Mouse (Mus musculus) monocyte, adult 2 months (primary cell): ENCODE measurements around the gene Coro7.
A peak's percentile ranks its signal among the peaks of the same experiment; 100 is the strongest.

Source experiments
- DNase-seq, 2 experiments: peaks; one replicate each; pipeline ENCODE4 v3.0.0; 2022; ENCODE audit warnings: low spot score in 2 of 2, low read depth in 1 of 2

Gene Coro7

DNA sequence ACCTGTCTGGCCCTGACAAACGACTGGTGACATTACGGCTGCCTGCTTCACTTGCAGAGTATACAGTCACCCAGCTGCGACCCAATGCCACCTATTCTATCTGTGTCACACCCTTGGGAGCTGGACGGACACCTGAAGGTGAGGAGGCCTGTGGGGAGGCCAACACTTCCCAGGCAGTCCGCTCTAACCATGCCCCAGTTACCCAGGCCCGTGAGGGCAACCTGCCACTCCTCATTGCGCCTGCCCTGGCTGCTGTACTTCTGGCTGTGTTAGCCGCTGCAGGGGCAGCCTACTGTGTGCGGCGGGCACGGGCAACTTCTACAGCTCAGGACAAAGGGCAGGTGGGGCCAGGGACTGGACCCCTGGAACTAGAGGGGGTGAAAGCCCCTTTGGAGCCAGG, 29.9 kb downstream of the Coro7 start:
- DNase-seq, result no peak

DNA sequence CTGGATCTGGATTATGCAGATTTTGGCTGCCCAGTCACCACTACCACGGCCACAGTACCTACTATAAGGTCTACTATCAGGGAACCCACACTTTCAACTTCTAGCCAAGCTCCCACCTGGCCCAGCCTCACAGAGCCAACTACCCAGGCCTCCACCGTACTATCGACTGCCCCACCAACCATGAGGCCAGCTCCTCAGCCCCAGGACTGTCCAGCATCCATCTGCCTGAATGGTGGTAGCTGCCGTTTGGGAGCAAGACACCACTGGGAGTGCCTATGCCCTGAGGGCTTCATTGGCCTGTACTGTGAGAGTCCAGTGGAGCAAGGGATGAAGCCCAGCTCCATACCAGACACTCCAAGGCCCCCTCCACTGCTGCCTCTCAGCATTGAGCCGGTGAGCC, 30.4 kb downstream of the Coro7 start:
- DNase-seq, result no peak

DNA sequence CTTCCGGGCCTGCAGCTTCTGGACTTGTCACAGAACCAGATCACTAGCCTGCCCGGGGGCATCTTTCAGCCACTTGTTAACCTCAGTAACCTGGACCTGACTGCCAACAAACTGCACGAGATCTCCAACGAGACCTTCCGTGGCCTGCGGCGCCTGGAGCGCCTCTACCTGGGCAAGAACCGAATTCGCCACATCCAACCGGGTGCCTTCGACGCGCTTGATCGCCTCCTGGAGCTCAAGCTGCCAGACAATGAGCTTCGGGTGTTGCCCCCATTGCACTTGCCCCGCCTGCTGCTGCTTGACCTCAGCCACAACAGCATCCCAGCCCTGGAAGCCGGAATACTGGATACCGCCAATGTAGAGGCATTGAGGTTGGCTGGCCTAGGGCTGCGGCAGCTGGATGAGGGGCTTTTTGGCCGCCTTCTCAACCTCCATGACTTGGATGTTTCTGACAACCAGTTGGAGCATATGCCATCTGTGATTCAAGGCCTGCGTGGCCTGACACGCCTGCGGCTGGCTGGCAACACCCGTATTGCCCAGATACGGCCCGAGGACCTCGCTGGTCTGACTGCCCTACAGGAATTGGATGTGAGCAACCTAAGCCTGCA, 31.1 kb downstream of the Coro7 start:
- DNase-seq, result no peak

DNA sequence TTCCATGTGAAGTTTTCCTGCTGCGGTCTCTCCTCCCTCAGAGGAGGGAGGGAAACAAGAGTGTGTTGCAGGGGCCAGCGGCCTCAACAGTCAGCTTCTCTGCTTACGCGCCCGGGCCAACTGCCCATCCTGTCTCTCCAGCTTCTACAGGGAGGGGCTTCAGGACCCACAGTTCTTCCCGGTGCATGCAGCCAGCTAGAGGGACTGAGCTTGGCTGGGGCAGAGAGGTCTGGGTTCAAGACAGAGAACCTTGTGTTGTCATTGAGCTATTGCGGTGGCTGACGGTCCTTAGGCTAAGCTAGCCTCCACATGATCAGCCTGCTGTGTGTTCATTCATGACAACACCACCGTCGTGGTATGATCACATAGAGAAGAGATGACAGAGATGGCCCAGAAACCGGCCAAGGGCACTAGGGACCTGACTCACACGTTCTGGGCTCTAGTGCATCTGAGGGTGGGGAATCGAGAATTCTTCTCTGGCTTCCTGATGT, 31.9 kb downstream of the Coro7 start:
- no peak for DNase-seq

DNA sequence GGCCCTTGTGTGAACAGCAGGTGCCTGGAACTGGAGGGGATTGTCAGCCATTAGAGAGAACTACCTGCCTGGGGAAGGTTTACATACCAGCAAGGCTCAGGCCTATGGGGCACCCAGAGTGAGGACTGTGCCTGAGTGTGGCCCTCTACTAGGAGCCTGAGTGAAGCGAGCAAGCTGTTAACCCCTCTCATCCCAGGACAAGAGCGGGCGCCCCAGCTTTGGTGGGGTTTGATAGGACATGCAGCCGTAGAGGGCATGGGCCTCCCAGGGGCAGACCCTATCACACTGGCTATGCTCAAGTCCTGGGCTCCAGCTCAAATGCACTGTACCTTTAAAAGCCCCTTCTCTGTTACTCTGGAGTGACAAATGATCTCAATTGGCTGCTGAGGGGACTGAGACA, 32.7 kb downstream of the Coro7 start:
- DNase-seq, result no peak

DNA sequence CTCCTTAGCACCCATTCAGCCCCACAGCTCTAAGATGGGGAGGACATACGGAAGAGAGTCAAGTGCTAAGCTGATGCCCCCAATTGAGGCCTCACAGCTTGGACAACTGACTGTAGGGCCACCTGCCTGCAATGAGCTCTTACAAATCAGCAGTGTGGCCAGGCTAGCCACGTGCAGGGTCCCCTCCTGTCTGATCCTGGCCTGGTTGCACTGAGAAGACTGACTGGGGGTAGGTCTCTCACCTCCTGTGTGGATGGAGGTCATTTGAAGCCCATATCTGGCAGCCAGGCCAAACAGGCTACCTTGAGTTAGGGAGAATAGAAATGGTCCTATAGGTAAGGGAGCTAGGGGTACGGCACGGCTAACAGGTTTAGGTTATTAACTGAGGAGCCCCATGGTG, 33.7 kb downstream of the Coro7 start:
- no peak for DNase-seq

DNA sequence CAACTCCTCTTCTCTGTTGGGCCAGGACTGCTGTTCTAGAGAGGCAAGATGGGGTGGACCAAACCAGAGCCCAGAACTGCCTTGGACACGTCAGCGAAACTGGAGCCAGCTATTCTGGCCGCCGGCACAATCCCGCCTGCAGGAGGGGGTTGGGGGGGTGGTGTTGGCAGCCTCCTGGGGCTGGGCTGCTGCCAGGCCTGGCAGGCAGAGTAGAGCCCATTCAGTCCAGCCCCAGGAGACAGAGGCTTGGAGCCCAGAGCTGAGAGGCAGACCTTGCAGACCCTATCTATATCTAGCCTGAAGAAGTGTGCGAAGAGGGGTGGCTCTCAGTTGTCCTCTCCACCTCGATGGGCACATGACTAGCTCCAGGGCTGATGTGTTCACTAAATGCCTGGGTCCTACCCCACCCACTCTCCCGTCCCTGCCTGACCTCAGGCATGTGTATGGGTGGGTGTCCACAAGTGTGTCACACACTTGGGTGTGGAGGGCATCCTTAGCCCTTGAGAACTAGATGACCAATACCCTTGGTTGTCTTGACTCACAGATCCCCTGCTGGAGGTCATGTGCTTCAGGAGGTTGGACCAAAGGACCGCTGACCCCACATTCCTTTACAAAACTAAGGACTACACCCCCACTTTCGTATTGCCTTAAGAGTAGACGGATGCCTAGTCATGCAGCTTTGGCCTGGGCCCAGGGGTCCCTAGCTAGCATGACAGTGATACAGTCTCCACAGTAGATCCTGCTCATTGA, 35.7 kb downstream of the Coro7 start:
- no peak for DNase-seq

DNA sequence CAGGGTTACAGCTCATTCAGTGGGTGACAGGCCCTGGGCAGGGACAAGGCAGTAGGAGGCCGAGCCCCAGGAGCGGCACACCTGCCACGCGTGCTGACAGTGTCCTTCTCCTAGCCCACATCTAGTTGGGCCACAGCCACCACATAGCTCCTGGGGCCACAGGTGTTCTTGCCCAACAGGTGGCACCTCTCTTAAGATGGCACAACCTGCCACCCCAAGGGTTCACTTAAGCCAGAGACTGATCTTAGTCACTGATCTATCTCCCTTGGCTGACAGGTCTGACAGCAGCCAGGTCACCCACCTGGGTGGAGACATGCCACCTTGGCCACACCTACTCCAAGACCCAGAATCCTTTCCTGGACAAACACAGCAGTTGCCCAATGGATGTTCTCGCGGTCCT, 36.6 kb downstream of the Coro7 start:
- DNase-seq, result no peak

DNA sequence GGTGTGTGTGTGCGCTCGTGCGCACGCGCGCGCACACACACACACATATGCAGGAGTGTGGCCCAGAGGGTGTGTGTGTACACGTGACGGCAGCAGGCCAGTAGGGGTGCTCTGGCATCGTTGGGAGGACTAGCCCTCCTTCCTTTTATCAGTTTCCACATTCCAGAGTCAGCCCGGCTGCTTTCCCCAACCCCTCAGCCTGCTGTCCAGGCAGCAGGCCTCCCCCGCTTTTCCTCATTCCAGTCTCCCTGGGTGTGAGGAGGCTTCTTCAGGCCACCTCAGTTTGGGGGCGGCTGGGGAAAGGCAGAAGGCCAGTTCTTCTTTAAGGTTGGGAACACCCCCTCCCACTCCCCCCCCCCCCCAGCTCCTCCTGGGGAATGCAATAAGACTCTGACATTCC, 37.4 kb downstream of the Coro7 start:
- no peak for DNase-seq

DNA sequence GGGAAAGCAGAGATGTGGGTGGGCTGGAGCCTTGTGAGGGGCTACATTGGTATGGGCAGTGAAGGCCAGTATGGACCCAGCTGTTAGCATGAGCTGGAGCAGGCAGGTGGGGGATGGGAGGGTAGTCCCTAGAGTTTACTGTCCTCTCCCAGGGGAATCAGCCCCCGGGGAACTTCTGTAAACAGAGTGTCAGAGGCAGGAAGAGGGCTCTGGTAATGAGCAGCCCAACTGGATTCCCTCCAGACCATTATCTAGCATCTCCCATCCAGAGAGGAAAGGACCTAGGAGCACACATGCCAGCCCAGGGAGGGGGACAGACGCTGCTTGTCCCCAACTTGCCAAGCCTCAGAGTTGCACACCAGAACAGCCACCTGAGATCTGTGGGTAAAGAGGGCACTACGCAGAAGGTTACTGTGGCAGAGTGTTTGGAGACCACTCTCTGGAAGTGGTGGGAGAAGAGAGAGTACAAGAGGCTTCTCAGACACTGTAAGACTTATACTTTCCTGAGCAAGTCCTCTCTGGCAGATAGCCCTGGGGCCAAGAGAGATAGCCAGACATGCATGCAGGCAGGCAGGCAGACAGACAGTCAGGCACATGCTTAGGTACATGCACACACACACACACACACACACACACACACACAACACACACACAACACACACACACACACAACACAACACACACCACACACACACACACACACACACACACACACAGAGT, 38.3 kb downstream of the Coro7 start:
- DNase-seq, result no peak

DNA sequence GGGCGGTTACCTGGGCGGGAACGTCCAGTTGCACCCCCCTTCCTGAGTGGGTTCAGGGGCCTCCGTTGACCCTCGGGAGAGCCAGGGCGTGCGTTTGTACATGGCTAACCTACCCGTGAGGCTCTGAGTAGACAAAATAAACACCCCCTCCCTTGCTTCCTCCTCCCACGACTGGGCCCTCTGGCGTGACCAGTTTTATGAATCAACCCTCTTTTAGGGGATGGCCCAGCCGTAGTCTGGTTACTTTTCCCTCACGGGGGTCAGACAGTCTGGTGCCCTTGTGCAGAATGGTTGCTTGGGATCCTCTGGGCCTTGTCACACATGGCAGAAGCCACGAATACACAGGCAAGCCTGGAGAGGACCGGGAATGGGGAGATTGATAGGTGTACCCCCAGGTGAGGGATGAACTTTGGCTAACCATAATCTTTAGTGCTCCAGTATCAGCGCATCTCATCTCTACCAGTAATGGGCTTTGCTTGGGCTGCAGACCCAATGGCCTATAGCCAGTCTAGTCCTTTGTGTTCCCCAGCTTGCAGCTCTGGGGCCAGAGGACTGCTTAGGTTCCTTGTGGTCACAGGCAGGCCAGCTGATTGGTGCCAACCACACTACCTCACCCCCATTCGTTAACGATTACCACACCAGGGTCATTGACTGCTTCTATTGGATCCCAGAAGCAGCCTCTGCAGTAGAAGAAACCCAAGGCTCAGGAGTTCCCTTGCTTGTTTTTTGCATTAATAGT, 39.1 kb downstream of the Coro7 start:
- no peak for DNase-seq

DNA sequence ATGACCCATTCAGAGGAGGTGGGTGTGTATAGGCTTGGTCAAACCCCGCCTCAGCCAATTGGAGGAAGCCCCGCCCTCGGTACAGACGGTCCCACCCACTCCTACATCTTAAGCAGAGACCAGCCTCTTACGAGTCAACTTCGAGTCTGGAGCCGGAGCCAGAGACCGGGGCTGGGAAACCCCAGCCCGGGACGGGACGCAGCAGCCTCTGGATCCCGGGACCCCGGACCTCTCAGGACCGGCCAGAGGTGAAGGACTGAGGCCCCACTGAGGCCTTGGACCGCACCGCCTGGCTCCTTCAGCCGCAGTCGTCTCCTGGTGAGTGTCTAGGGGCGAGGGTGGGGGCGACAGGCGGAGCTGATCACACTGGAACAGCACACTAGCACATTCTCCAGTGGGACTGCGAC, 39.7 kb downstream of the Coro7 start, which contains the start of the genes Vasn and Dnaja3:
Gene Vasn (plus strand): TSS at position 111 of the 407 bp plus-strand sequence.
Gene Dnaja3 (plus strand): TSS at position 159 of the 407 bp plus-strand sequence.
- peak in 1 of 2 experiments; percentile 46 for DNase-seq

DNA sequence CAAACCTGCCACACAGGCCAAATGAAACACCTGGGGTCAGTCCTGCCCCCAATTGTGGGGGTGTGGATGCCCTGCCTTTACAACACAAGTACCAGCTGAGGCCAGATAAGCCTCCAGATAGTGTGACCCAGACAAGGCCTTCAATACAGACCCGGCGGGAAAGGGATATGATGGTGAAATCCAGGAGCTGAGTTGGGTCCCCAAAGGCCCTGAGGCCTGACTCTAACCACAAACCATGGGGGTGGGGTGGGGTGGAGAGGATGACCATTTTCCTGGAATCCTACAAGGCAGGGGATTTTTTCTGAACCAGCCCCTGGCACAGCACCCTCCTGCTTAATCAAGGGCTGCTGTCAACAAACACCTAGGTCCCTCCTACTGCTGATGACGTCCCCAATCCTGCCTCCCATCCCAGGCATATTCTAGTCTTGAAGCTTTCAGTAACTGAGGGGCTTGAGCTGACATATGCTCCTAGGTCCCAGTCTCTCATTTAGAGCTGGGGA, 40.6 kb downstream of the Coro7 start:
- no peak for DNase-seq

DNA sequence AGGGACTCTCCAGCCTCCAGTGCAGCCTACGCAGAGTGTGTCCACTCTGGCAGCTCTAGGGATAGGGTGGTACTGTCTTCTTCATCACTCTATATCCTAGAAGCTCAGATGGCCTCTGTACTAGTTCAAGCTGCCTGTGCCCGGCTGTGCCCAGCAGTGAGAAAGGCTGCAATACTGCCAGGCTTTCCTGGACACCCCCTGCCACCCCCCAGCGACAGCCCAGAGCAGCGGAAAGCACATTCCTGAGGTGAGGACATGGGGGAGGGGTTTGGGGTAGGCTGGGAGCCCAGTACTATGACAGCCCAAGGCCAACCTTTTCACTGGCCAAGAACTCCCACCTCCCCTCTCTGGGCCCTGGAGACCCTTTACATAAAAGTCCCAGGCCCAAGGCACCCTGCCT, 43.8 kb downstream of the Coro7 start:
- DNase-seq, result no peak

DNA sequence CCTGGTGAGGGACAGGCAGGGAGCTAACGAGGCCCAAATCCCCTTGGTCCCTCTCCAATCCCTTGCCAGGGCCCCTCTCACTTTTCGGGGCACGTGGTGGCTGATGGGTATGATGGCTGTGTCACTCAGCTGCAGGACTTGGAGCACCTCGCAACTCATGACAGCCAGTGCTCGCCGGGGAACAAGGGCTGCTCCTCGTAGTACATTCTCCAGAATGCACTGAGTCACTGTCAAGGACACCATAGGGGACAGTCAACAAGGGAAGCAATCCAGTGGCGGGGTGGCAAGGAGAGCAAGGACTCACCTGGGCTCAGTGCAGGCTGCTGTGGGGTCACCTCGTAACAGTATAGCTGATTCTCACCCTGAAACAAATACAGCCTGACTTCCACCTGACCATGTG, 44.9 kb downstream of the Coro7 start:
- DNase-seq, result no peak

DNA sequence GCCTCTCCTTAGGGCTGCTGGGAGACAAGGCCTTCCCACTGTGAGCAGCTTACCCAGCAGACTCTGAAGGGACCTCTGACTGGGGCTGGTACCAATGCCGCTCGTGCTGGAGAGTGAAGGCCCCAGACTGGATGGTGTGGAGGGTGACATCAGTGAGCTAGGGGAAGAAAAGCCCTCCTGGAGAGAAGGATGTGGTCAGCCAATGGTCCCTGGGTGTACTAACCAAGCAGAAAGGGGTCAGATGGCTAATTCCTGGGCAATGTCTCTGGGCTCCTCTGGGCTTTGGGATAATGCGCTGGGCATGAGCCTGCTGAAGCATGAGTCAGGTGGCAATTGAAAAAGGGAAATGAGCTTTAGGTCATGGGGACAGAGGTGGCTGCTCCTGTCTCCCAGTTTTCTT, 45.9 kb downstream of the Coro7 start:
- no peak for DNase-seq

DNA sequence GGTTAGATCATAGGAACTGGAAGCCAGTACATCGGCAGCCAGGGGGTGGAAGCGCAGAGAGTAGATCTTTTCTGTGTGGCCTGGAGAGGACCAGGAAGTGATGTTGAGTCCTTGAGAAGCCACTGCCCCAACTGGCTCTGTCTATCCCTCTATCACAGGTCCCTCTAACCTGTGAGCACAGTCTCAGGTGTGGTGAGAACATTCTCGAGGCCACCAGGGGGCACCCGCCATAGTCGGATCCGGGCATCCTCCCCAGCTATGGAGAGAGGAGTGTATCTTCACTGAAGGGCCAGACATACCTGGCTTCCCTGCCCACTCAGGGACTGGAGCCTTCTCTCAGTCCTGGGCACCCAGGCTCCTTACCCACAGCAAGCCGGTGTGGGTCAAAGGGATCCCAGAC, 47.5 kb downstream of the Coro7 start:
- no peak for DNase-seq

DNA sequence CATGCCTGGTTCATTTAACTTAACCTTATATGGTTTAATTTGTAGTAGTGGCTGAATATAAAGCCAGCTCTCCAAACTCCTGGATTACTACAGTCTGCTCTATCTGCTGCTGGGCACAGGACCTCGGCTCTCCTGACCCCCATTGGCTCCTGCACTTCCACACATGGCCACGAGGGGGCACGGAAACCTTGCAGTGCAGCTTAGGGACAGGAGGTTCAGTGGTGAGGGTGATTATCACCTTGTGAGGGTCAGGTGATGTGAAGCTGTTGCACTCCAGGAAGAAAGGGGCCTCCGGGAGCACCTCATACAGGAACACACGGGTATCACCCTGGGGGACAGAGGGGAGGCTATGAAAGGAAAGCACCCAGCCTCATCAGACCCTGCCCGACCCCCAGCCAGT, 49.6 kb downstream of the Coro7 start:
- DNase-seq, result peak; percentile 26 to 65

DNA sequence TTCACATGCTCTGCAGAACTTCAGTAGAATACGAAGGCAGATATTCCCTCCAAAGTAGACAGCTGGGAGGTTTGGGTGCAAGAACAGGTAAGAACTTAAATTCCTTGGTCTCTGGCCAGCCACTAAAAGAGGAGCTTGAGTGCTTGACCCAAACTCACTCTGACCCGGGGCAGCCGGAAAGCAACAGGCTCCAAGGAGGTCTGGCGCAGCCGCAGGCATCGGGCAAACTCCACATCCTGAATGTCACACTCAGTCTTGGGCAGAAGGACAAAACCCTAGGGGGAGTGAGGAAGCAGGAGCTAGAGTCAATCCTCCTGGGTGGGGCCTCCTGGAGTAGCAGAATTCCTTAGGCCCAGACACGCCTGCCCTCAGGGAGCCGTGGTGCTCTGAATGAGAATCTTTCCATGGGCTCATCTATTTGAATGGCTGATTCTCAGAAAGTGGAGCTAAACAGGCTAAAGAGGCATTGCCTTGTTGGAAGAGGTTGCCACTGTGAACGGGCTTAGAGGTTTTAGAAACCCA, 50.6 kb downstream of the Coro7 start:
- no peak for DNase-seq

DNA sequence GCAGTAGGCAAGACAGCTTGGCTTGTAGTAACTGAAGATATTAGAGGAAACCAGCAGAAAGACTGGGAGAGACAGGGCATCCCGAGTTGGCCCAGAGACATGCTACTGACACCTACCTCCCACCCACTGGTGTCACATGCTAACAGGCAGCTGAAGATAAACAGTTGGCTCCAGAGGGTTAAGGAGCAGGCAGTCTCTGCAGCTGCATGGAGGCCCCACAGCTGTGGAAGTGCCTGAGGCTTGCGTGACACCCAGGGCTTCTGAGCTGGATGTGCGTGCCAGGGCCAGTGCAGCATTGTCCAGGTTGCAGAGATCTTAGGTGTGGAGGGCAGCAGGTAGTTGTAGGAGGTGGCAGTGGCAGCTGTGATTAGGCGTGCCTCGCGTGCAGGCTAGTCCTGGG, 52.5 kb downstream of the Coro7 start:
- DNase-seq, result no peak
